Mouse (Mus musculus) left cerebral cortex, adult 9 months (tissue): ENCODE measurements around the gene Vmn1r155.
"Not testable (repeated sequence)": the region's sequence is repeated elsewhere in the genome, so short reads cannot be mapped to it uniquely, and the experiment has no call there.

Experiments
- DNase-seq, 2 experiments: peaks; one replicate each; pipeline ENCODE4 v3.0.0; 2022; ENCODE audit warnings: low spot score in 2 of 2

The Vmn1r155 gene

DNA sequence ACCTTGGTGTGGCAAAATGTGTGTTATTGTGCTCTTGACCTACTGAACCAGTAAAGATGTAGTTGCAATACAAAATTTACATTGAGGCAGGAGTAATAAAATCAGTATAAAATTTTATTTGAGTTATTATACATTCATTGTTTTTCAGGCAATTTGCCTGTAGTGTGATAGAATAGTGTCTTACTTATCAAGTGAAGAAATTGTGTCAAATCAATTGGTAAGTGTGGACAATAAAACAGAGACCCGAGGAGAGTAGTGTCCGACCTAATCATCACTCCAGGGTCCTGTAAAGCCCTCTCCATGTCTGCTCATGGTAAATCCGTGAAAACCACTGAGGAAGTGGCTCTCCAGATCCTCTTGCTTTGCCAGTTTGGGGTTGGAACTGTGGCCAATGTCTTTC is at the start of gene Vmn1r155:
Gene Vmn1r155 (plus strand): TSS at position 301 of the 400 bp plus-strand sequence.
- not testable (repeated sequence) for DNase-seq

DNA sequence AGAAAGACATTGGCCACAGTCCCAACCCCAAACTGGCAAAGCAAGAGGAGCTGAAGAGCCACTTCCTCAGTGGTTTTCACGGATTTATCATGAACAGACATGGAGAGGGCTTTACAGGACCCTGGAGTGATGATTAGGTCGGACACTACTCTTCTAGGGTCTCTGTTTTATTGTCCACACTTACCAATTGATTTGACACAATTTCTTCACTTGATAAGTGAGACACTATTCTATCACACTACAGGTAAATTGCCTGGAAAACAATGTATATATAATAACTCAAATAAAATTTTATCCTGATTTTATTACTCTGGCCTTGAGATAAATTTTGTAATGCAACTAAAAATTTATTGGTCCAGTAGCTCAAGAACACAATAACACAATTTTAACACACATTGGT is 34.4 kb downstream of the Vmn1r155 start, which contains the start of gene Gm8693:
Gene Gm8693 (minus strand): TSS at position 101 of the 400 bp plus-strand sequence.
- not testable (repeated sequence) for DNase-seq
